Mouse (Mus musculus) lung, embryonic 15.5 days (tissue): ENCODE measurements around the gene Slc4a1. TPM values are rescaled to one million over a fixed set of nuclear protein-coding genes. Genes with fewer than 3 reads are reported as not detected.
A peak's percentile ranks its signal among the peaks of the same experiment; 100 is the strongest.

Experiments
- ATAC-seq: fragments of 200-750 bp; cut with Nextera tagmentation; 2 replicates; pipeline ENCODE4 v1.8.0; 2017; ENCODE audit warnings: moderate number of reproducible peaks, borderline replicate concordance; ENCODE audit not compliant: low FRiP score, low TSS enrichment; ENCODE audit errors: extremely low read depth
- H3K27ac ChIP-seq: fragments of 300-500 bp; sonication (generic); 2 replicates; pipeline ENCODE4 v1.5.1; 2015; ENCODE audit warnings: moderate library complexity, mild to moderate bottlenecking, inconsistent platforms
- H3K27me3 ChIP-seq: fragments of 300-500 bp; sonication (generic); 2 replicates; pipeline ENCODE4 v1.6.1; 2015; ENCODE audit warnings: inconsistent platforms
- H3K36me3 ChIP-seq: fragments of 300-500 bp; sonication (generic); 2 replicates; pipeline ENCODE4 v1.6.1; 2015; ENCODE audit warnings: inconsistent platforms
- H3K4me1 ChIP-seq: fragments of 300-500 bp; sonication (generic); 2 replicates; pipeline ENCODE4 v1.6.1; 2015; ENCODE audit warnings: inconsistent platforms
- H3K4me2 ChIP-seq: fragments of 300-500 bp; sonication (generic); 2 replicates; pipeline ENCODE4 v1.6.1; 2015; ENCODE audit warnings: inconsistent platforms, mild to moderate bottlenecking, moderate library complexity
- H3K4me3 ChIP-seq: fragments of 300-500 bp; sonication (generic); 2 replicates; pipeline ENCODE4 v1.5.1; 2015; ENCODE audit warnings: mild to moderate bottlenecking, inconsistent platforms
- H3K9ac ChIP-seq: fragments of 300-500 bp; sonication (generic); 2 replicates; pipeline ENCODE4 v1.6.1; 2015; ENCODE audit warnings: inconsistent platforms
- H3K9me3 ChIP-seq: fragments of 300-500 bp; sonication (generic); 2 replicates; pipeline ENCODE4 v1.6.1; 2016; ENCODE audit warnings: inconsistent platforms
- WGBS: fragments of 180-500 bp; shearing (Covaris S2); methylation state at CpG from one replicate; pipeline ENCODE4 v1.1.7; 2015; 5-methylcytosine and 5-hydroxymethylcytosine counted together
- polyA plus RNA-seq: library from polyadenylated mRNA; unstranded; fragments of >200 nt; fragmentation: Nextera tagmentation; extraction: Ambion mirVana; gene quantifications from 2 replicates; pipeline ENCODE4 v1.2.1, GENCODE M21; 2015

Slc4a1 gene
- polyA plus RNA-seq, 1 experiment from 2014 or later = 10.1 TPM

DNA sequence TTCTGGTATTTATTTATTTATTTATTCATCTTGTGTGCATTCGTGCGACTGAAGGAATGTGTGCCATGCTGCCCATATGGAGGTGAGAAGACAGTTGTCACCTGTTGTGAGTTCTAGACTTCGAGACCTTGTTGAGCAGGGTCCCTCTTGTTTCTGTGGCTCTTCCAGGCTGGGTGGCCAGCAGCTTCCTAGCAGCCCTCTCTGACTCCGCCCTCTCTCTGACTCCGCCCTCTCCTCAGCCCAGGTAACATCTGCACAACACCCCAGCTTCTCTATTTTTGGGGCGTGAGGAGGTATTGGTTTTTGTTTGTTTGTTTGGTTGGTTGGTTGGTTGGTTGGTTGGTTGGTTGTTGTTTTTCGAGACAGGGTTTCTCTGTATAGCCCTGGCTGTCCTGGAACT, 38.2 kb downstream of the Slc4a1 start:
- Histone ChIP-seq H3K36me3 (no peaks in the 10 kb centered on the region), H3K9me3 (no peaks in the 10 kb centered on the region), H3K4me2 (no peak overlapping the region), H3K4me3 (no peak overlapping the region), H3K9ac (no peak overlapping the region), H3K27me3 (no peaks in the 10 kb centered on the region), H3K27ac (no peak overlapping the region), H3K4me1 (0 out of 2 replicates have a peak, but pooled peaks cover 9% of the 10 kb centered on the region)
- 65% methylated on average over 7 of the region's 7 CpGs for WGBS
- ATAC-seq = no peak

GRCm38 (mm10) chr11:102327250-102327649, 38.8 kb downstream of the Slc4a1 start:
- Histone ChIP-seq H3K4me1 (0 out of 2 replicates have a peak, but pooled peaks cover 9% of the 10 kb centered on the region), H3K4me2 (no peak overlapping the region), H3K27me3 (no peaks in the 10 kb centered on the region), H3K9ac (no peak overlapping the region), H3K27ac (no peak overlapping the region), H3K36me3 (no peaks in the 10 kb centered on the region), H3K4me3 (no peak overlapping the region), H3K9me3 (no peaks in the 10 kb centered on the region)
- no peak for ATAC-seq
- WGBS = 48% methylated on average over 5 of the region's 5 CpGs

GRCm38 (mm10) chr11:102323516-102323915, 42.5 kb downstream of the Slc4a1 start:
- no peak overlapping the region for H3K4me3 ChIP-seq
- 39% methylated on average over 1 of the region's 1 CpGs for WGBS
- no peak for ATAC-seq
- H3K27me3 ChIP-seq = no peaks in the 10 kb centered on the region
- no peaks in the 10 kb centered on the region for H3K36me3 ChIP-seq
- no peaks in the 10 kb centered on the region for H3K9me3 ChIP-seq
- no peak overlapping the region for H3K4me2 ChIP-seq
- no peak overlapping the region for H3K27ac ChIP-seq
- no peak overlapping the region for H3K9ac ChIP-seq
- peaks cover 17% of the 10 kb centered on the region; the same call in 1 of the 2 replicates for H3K4me1 ChIP-seq

DNA sequence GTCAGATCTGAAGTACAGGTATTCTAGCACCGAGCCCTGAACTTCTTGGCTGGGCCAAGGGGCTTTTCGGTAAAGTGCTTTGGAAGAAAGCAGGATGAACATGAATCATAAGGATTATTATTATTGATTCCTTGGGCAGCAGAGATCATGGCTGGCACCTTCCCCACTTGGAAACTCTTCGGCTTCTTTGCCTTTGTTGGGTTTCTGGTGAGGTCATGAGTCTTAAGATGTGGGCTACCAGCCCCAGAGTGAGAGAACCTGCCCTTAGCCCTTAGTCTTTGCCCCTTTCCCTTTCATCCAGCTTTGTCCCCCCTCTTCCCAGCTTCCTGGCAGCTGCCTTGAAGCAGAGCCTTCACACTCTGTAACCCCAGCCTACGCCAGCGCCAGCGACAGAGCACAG, 44.1 kb downstream of the Slc4a1 start:
- H3K27me3 ChIP-seq = no peaks in the 10 kb centered on the region
- H3K9me3 ChIP-seq = no peaks in the 10 kb centered on the region
- H3K27ac ChIP-seq = no peak overlapping the region
- H3K36me3 ChIP-seq = no peaks in the 10 kb centered on the region
- H3K9ac ChIP-seq = no peak overlapping the region
- peaks cover 17% of the 10 kb centered on the region; the same call in 1 of the 2 replicates for H3K4me1 ChIP-seq
- no peak overlapping the region for H3K4me2 ChIP-seq
- whole genome bisulfite sequencing = 75% methylated on average over 6 of the region's 6 CpGs
- no peak for ATAC-seq
- no peak overlapping the region for H3K4me3 ChIP-seq

DNA sequence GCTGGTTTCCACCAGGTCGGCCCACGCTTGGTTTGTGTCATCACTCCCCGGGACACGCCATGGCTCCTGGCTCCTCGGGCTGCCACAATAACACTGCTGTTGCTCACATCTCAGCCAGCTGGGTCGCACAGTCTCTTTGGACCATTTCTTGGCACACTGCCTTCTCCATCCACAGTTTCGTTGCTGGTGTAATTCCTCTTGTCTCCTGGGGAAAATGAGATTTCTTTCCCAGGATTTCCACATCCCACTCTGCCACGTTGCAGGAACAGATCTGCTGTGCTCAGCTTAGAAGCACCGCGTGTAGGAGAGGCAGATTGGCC, 45.4 kb downstream of the Slc4a1 start:
- peak overlapping the region; percentile 100 for H3K9ac ChIP-seq
- ATAC-seq = no peak
- H3K27me3 ChIP-seq = no peaks in the 10 kb centered on the region
- no peaks in the 10 kb centered on the region for H3K36me3 ChIP-seq
- peaks cover 26% of the 10 kb centered on the region for H3K4me1 ChIP-seq
- H3K27ac ChIP-seq = peak overlapping the region; percentile 99
- H3K9me3 ChIP-seq = no peaks in the 10 kb centered on the region
- WGBS = 12% methylated on average over 10 of the region's 10 CpGs
- peak overlapping the region; percentile 90 for H3K4me2 ChIP-seq
- peak overlapping the region; percentile 99 for H3K4me3 ChIP-seq

- ATAC-seq = no peak
- under 1% methylated on average over 38 of the region's 38 CpGs for WGBS
Measured at GRCm38 (mm10) chr11:102319941-102320685, 45.9 kb downstream of the Slc4a1 start.

DNA sequence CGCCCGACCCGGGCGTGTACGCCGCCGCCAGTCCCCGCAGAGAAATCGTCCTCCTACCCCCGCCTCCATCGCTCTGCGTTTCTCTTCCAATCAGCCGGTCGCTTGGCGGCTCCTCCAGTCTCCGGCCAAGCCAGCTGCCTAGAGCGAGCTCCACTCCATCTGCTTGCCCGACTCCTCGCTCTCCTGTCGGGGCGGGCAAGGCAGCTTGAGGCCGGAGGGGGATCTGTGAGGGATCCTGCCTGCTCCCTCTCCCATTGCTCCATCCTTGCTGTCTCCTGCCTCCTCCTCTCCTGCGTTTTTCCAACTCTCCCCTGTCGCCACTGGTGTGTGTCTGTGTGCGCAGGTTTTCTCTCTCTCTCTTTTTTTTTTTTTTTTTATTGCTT, 46.6 kb downstream of the Slc4a1 start, which contains the start of gene Ubtf:
Gene Ubtf (minus strand): TSS at position 333 of the 383 bp plus-strand sequence.
- H3K27ac ChIP-seq = peak within 1 kb of the TSS; percentile 99
- H3K9me3 ChIP-seq = no peaks in the 10 kb centered on the region
- peaks cover 31% of the 10 kb centered on the region for H3K4me1 ChIP-seq
- H3K27me3 ChIP-seq = no peaks in the 10 kb centered on the region
- peak within 1 kb of the TSS; percentile 90 for H3K4me2 ChIP-seq
- peak within 1 kb of the TSS; percentile 99 for H3K4me3 ChIP-seq
- under 1% methylated on average over 25 of the region's 25 CpGs for WGBS
- peaks cover 7% of the 10 kb centered on the region for H3K36me3 ChIP-seq
- peak within 1 kb of the TSS; percentile 100 for H3K9ac ChIP-seq
- ATAC-seq = no peak; the same call in 1 of the 2 replicates

More at GRCm38 (mm10) chr11:102319941-102320685, 45.9 kb downstream of the Slc4a1 start:
- peaks cover under 1% of the 10 kb centered on the region; the same call in 1 of the 2 replicates for H3K36me3 ChIP-seq
- H3K9me3 ChIP-seq = no peaks in the 10 kb centered on the region
- peak overlapping the region; percentile 90 for H3K4me2 ChIP-seq
- H3K4me1 ChIP-seq = peaks cover 31% of the 10 kb centered on the region
- peak overlapping the region; percentile 99 for H3K4me3 ChIP-seq
- no peaks in the 10 kb centered on the region for H3K27me3 ChIP-seq
- H3K9ac ChIP-seq = peak overlapping the region; percentile 100
- peak overlapping the region; percentile 99 for H3K27ac ChIP-seq

GRCm38 (mm10) chr11:102318576-102319409, 47.2 kb downstream of the Slc4a1 start:
- Histone ChIP-seq H3K27me3 (no peaks in the 10 kb centered on the region), H3K36me3 (peaks cover 13% of the 10 kb centered on the region), H3K4me2 (peak overlapping the region; percentile 90), H3K4me1 (peaks cover 31% of the 10 kb centered on the region), H3K4me3 (peak overlapping the region; percentile 99), H3K27ac (peak overlapping the region; percentile 99), H3K9me3 (no peaks in the 10 kb centered on the region), H3K9ac (peak overlapping the region; percentile 100)
- WGBS = under 1% methylated on average over 70 of the region's 84 CpGs
- ATAC-seq = peak; percentile 21; the same call in 1 of the 2 replicates

- peak overlapping the region; percentile 100 for H3K9ac ChIP-seq
- WGBS = under 1% methylated on average over 39 of the region's 77 CpGs
- peaks cover 21% of the 10 kb centered on the region for H3K36me3 ChIP-seq
- H3K27me3 ChIP-seq = no peaks in the 10 kb centered on the region
- H3K27ac ChIP-seq = peak overlapping the region; percentile 99
- peak overlapping the region; percentile 99 for H3K4me3 ChIP-seq
- ATAC-seq = peak; percentile 66
- H3K9me3 ChIP-seq = no peaks in the 10 kb centered on the region
- peaks cover 24% of the 10 kb centered on the region for H3K4me1 ChIP-seq
- peak overlapping the region; percentile 90 for H3K4me2 ChIP-seq
Measured at GRCm38 (mm10) chr11:102317901-102318575, 48.0 kb downstream of the Slc4a1 start.

DNA sequence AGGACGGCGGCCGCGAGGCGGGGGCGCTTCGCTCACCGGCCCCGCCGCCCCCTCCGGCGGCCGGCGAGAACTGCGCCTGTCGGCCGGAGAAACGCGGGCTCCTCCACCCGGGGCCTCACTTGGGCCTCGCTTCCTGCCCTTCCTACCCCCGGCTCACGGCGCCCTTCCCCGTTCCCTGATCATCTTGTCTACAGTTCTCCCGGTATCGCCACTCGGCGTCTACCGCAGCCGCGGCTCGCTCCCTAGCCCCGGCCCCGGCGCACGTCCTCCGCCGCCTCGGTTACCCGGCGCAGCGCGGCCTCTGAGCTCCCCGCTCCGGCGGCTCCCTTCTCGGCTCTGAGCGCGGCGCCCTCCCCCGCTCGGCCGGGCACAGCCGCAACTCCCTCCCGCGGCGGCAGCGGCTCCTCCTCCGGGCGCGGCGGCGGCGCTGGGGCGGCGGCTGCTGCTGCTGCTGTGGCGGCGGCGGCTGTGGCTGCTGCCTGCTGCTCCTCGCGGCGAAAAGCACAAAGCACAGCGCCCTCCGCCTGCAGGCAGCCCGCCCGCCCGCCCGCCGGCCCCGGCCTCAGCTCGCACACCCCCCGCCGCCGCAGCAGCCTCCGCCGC, 48.6 kb downstream of the Slc4a1 start:
- Histone ChIP-seq H3K9ac (peak overlapping the region; percentile 100), H3K27me3 (no peaks in the 10 kb centered on the region), H3K9me3 (no peaks in the 10 kb centered on the region), H3K4me1 (peaks cover 22% of the 10 kb centered on the region), H3K27ac (peak overlapping the region; percentile 99), H3K36me3 (peaks cover 27% of the 10 kb centered on the region), H3K4me3 (peak overlapping the region; percentile 99), H3K4me2 (peak overlapping the region; percentile 90)
- ATAC-seq = peak; percentile 3; the same call in 1 of the 2 replicates
- WGBS = under 1% methylated on average over 58 of the region's 87 CpGs
